Mouse (Mus musculus): ENCODE data around the gene Gng8. TPM values are rescaled to one million over a fixed set of nuclear protein-coding genes. Genes with fewer than 3 reads are reported as not detected.

Gene Gng8
- total RNA-seq (2014; rRNA removed) = not detected in 2 replicates
- polyA plus RNA-seq (2015; fragmentation: Nextera tagmentation; extraction: Ambion mirVana) = 9.3 and 16.4 TPM in 2 replicates

DNA sequence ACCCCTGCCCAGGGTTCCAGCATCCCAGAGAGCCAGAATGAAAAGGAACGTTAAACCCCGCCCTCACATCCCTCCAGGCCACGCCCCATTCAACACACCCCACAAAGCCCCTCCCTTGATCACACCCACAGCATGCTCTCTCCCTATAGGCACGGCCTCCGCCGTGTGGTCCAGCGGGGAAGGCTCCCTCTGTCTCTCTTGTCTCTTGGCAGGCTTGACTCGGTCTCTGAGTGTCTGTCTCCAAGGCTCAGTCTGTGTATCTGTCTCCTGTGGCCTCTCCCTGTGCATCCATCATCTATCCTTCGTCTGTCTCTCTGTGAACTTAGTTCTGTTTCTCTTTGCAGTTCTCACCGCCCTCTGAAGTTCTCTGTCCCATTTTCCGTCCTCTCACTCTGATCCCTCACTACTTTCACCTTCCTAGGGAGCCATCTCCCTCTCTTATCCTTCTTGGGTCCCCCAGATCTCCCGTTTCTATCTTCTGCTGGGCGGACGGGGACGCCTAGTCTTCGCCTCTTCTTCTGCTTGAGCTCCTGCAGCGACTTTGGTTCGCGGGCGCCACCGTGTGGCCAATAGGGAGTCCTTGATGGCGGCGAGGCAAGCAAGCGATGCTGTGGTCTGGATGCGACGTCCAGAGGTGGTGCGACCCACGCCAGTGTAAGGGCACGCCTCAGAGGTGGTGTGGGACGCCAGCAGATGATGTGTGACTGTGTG lies at the start of gene Gng8:
Gene Gng8, plus strand, starts transcription at position 146 of the 711 bp plus-strand sequence.
- peak within 1 kb of the TSS; percentile 26 for H3K4me3 ChIP-seq (ENCODE audit: low read depth, low read length)
- H3K36me3 ChIP-seq (ENCODE audit: insufficient read depth) = peaks cover 3% of the 10 kb centered on the region; the same call in 1 of the 2 replicates
- under 1% methylated on average over 30 of the region's 30 CpGs for WGBS
- peaks cover 10% of the 10 kb centered on the region for H3K27me3 ChIP-seq (ENCODE audit: insufficient read depth, low read length)
- H3K9ac ChIP-seq = 0 out of 2 replicates have a peak within 1 kb of the TSS, but pooled peaks have one; percentile 22
- ATAC-seq (peak; percentile 76), DNase-seq (peak; percentile 88)
- H3K27ac ChIP-seq (ENCODE audit: low read depth, low read length) = no peak within 1 kb of the TSS
- peaks cover 6% of the 10 kb centered on the region; the same call in 1 of the 2 replicates for H3K4me1 ChIP-seq (ENCODE audit: insufficient read depth)
- H3K4me2 ChIP-seq (ENCODE audit: low read depth) = peak within 1 kb of the TSS; percentile 59
- TF ChIP-seq CTCF (IDR thresholded peaks at IDR 0.05; ENCODE audit: low read depth) = peak; percentile 95
- H3K9me3 ChIP-seq (ENCODE audit: low read length) = no peaks in the 10 kb centered on the region

DNA sequence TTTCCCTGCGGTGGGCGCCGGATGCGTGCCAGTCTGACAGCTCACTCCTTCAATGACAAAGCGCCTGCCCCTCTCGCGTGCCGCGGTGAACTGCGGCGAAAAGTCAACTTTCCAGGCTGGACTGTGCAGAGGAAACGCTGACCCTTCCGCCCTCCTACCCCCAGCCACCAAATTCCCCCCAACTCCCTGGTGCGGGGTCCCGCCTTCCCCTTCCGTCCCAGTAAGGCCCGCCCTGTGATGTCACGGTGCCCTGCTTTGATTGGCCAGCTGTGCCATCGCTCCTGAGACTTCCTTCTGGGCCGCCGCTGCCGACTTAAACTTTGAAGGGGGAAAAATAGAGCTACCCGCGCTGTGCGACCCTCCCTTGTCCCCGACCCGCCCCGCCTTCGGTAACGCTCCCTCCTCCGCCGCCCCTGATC lies 48.9 kb upstream of the Gng8 start, which contains the start of gene Prkd2:
Gene Prkd2, plus strand, starts transcription at position 258 of the 419 bp plus-strand sequence.
- 2% methylated on average over 32 of the region's 32 CpGs for WGBS
- peak within 1 kb of the TSS; percentile 62 for H3K4me3 ChIP-seq (ENCODE audit: low read depth, low read length)
- peak within 1 kb of the TSS; percentile 61 for H3K9ac ChIP-seq
- H3K4me1 ChIP-seq (ENCODE audit: insufficient read depth) = no peaks in the 10 kb centered on the region
- peak; percentile 90 for DNase-seq
- peak within 1 kb of the TSS; percentile 95 for H3K4me2 ChIP-seq (ENCODE audit: low read depth)
- peaks cover 38% of the 10 kb centered on the region for H3K36me3 ChIP-seq (ENCODE audit: insufficient read depth)
- peak; percentile 95 for ATAC-seq
- peak within 1 kb of the TSS; percentile 29; the same call in 1 of the 2 replicates for H3K27ac ChIP-seq (ENCODE audit: low read depth, low read length)
- no peak for TF ChIP-seq CTCF (IDR thresholded peaks at IDR 0.05; ENCODE audit: low read depth)
- H3K27me3 ChIP-seq (ENCODE audit: insufficient read depth, low read length) = no peaks in the 10 kb centered on the region
- H3K9me3 ChIP-seq (ENCODE audit: low read length) = no peaks in the 10 kb centered on the region

DNA sequence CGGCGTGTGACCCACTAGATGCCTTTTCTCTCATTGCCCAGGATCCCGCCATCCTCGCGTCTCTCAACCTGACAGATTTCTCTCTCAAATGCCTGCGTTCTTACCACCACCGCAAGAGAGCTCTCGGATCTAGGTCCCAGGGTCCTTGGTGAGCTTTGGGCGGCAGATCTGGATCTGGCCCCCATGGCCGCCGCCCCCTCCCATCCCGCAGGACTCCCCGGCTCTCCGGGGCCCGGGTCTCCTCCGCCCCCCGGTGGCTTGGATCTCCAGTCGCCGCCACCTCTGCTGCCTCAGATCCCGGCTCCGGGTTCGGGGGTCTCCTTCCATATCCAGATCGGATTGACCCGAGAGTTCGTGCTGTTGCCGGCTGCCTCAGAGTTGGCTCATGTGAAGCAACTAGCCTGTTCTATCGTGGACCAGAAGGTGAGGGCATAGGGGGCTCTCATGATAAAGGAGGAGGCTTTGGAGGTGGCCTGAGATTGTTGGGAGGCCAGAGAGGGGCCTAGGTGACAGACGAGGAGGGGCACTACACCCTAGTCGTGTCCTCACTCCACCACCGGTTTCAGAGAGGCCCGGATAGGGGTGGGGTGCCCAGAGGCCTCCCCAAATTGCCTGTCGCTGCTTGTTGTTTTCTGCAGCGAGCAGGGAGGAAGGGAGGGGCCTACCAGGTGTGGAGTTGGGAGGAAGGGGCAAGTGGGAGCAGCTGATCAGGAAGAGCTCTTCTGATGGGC lies 48.0 kb upstream of the Gng8 start:
- ATAC-seq = no peak
- WGBS = under 1% methylated on average over 33 of the region's 33 CpGs
- no peaks in the 10 kb centered on the region for H3K4me1 ChIP-seq (ENCODE audit: insufficient read depth)
- H3K9me3 ChIP-seq (ENCODE audit: low read length) = no peaks in the 10 kb centered on the region
- H3K9ac ChIP-seq = peak overlapping the region; percentile 61
- peak; percentile 24 for DNase-seq
- peak overlapping the region; percentile 62 for H3K4me3 ChIP-seq (ENCODE audit: low read depth, low read length)
- TF ChIP-seq CTCF (IDR thresholded peaks at IDR 0.05; ENCODE audit: low read depth) = no peak
- H3K36me3 ChIP-seq (ENCODE audit: insufficient read depth) = peaks cover 28% of the 10 kb centered on the region
- H3K27ac ChIP-seq (ENCODE audit: low read depth, low read length) = 0 out of 2 replicates have a peak overlapping the region, but pooled peaks have one; percentile 10
- peak overlapping the region; percentile 95 for H3K4me2 ChIP-seq (ENCODE audit: low read depth)
- H3K27me3 ChIP-seq (ENCODE audit: insufficient read depth, low read length) = no peaks in the 10 kb centered on the region

DNA sequence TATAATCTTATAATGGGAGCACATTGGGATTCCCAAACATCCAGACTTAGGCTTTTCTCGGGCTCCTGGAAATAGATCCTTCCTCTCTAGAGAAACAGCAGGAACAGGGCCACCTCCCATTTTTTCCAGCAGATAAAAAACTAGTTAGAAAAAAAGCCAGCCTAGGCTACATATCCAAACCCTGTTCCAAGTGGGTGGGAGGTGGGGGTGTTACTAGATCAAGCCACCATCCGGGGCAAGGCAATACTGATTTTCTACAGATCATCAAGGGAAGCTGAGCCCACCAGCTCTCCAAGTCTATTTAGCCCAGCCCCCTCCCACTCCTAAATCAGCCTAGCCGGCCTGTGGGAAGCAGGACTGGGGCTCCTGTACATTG lies 46.9 kb upstream of the Gng8 start:
- no peaks in the 10 kb centered on the region for H3K4me1 ChIP-seq (ENCODE audit: insufficient read depth)
- H3K4me3 ChIP-seq (ENCODE audit: low read depth, low read length) = no peak overlapping the region
- WGBS = 65% methylated on average over 3 of the region's 3 CpGs
- H3K27ac ChIP-seq (ENCODE audit: low read depth, low read length) = no peak overlapping the region
- H3K4me2 ChIP-seq (ENCODE audit: low read depth) = 0 out of 2 replicates have a peak overlapping the region, but pooled peaks have one; percentile 4
- ATAC-seq (no peak), DNase-seq (no peak)
- TF ChIP-seq CTCF (IDR thresholded peaks at IDR 0.05; ENCODE audit: low read depth) = no peak
- H3K9me3 ChIP-seq (ENCODE audit: low read length) = no peaks in the 10 kb centered on the region
- no peaks in the 10 kb centered on the region for H3K27me3 ChIP-seq (ENCODE audit: insufficient read depth, low read length)
- H3K36me3 ChIP-seq (ENCODE audit: insufficient read depth) = peaks cover 18% of the 10 kb centered on the region
- no peak overlapping the region for H3K9ac ChIP-seq

DNA sequence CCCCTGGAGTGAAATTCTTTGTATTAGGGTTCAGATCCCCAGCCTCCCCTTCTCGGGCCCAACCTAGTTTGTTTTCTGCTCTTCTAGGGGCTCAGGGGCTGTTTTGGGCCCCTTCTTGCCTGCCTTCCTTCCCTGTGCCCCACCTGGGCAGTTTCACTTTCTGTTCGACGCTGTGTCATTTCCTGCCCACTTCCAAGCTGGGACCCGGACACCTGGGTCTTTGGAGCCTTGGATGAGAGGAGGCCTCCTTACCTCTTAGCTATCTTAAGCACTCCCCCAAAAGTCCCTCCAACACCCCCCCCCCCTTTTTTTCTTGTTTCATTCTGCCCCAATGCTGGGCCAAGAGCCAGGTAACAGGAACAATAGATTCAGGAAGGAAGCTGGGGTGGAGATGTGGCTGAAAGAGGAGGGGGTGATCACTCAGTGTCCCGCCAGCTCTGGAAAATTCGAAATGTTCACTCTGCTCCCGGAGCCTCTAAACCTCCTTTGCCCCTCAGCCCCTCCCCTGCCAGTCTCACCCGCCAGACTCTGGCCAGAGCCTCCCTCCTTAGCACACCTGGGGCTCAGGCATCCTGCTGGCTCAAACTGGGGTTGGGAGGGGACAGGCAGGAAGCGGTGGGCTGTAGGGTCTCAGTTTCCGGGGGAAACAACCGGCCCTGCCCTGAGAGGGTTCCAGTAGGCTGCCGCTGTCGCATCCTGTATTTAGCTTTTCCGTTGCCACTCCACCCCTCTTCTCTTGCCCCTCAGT lies 46.3 kb upstream of the Gng8 start:
- no peak overlapping the region for H3K9ac ChIP-seq
- no peaks in the 10 kb centered on the region for H3K4me1 ChIP-seq (ENCODE audit: insufficient read depth)
- ATAC-seq (no peak), DNase-seq (no peak)
- H3K36me3 ChIP-seq (ENCODE audit: insufficient read depth) = peaks cover 12% of the 10 kb centered on the region
- WGBS = 37% methylated on average over 14 of the region's 14 CpGs
- H3K27ac ChIP-seq (ENCODE audit: low read depth, low read length) = no peak overlapping the region
- no peak for TF ChIP-seq CTCF (IDR thresholded peaks at IDR 0.05; ENCODE audit: low read depth)
- no peaks in the 10 kb centered on the region for H3K9me3 ChIP-seq (ENCODE audit: low read length)
- H3K4me3 ChIP-seq (ENCODE audit: low read depth, low read length) = no peak overlapping the region
- no peaks in the 10 kb centered on the region for H3K27me3 ChIP-seq (ENCODE audit: insufficient read depth, low read length)
- peak overlapping the region; percentile 4; the same call in 1 of the 2 replicates for H3K4me2 ChIP-seq (ENCODE audit: low read depth)

DNA sequence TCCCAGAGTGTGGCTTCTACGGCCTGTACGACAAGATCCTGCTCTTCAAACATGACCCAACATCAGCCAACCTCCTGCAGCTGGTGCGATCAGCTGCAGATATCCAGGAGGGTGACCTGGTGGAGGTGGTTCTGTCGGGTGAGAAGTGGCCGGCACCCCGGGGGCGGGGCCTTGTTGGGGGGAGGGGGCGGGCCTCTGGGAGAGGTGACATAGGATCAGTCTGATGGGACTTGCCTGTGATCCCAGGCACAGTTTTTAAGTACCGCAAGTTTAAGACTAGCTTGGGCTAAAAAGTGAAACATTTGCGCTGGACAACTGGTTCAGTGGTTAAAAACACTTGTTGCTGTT lies 45.8 kb upstream of the Gng8 start:
- no peak overlapping the region for H3K4me3 ChIP-seq (ENCODE audit: low read depth, low read length)
- H3K27ac ChIP-seq (ENCODE audit: low read depth, low read length) = no peak overlapping the region
- WGBS = 48% methylated on average over 10 of the region's 10 CpGs
- ATAC-seq = no peak
- no peaks in the 10 kb centered on the region for H3K27me3 ChIP-seq (ENCODE audit: insufficient read depth, low read length)
- no peak for TF ChIP-seq CTCF (IDR thresholded peaks at IDR 0.05; ENCODE audit: low read depth)
- H3K9me3 ChIP-seq (ENCODE audit: low read length) = no peaks in the 10 kb centered on the region
- H3K36me3 ChIP-seq (ENCODE audit: insufficient read depth) = peaks cover 6% of the 10 kb centered on the region
- DNase-seq = no peak
- H3K9ac ChIP-seq = no peak overlapping the region
- H3K4me1 ChIP-seq (ENCODE audit: insufficient read depth) = no peaks in the 10 kb centered on the region
- H3K4me2 ChIP-seq (ENCODE audit: low read depth) = no peak overlapping the region

All from forebrain, postnatal 0 days (tissue).